Mouse (Mus musculus) ZHBTc4 (cell line): ENCODE results near the gene Iqgap2.

Experiments used
- DNase-seq: peaks from one replicate; pipeline ENCODE4 v3.0.0-alpha.2; 2011; ENCODE audit warnings: low read depth, low spot score

Iqgap2 gene

DNA sequence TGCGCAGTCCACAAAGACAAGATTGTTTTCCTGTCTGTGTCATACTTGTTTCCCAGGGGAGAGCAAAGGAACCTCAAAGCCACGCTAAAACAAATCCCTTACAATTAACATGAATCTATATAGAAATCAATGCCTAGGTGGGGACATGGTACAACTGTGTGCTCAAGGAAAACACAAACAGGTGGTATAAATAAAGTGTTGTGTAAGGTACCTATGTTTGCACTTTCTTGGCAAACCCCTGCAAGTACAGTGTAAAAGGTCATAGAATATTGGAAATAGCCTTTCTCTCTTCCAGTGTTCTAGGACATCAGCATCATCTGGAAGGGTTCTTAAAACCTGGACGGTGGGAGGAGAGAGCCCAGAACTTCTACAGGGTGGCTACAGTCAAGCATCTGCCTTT is 7.3 kb downstream of the Iqgap2 start:
- no peak for DNase-seq

DNA sequence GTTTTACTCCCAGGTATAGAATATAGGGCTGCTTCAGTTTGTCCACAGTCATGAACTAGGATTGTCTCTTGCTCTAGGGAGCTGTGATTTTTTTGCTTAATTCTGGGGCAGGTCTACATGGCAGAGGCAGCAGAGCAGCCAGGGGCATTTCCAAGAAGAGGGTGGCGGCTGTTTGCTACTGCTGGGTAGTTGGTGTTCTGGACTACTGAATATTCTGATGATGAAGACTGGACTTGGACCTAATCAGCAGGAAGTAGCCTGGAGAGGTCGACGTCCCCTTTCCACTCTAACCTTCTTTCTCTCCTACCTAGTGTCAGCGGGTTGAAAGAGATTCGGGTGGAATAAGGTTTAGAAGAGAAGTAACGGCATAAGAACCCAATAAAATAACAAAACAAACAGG is 9.7 kb downstream of the Iqgap2 start:
- DNase-seq, result no peak

DNA sequence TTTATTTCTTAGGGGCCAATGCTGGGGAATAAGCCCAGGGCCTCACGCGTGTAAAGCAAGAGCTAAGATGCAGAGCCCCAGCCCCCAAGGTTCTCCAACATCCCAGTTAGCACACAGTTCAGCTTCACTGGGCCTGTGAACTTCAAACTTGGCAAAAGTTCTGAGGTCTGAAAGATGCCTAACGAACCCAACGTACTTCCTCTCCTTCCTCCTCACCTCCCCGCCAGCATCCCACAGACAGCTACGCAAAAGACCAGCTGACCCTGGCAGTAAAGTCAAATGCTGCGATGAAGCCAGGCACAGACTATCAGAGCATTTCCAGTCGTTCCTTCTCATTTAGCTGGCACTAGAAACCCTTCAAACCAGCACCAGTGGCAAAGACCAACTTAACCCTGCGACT is 10.3 kb downstream of the Iqgap2 start:
- DNase-seq, result no peak

DNA sequence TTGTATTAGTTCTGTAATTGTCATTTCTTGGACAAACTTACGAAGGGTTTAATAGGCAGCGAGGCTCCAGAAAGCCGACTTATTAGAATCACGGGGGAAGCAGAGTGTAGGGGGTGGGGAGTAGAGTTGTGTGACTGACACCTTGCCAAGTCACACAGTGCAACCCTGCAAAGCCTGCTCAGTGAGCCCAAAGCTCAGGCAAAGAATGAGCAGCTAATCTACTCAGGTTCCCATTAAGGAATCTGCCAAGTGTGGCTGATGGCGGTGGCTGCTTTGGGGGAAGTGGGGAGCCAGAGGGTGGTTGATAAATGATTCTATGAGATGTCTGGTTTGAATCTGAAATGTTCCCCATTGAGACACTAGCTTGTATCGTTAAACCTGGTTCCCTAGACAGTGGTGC is 11.1 kb downstream of the Iqgap2 start:
- no peak for DNase-seq

DNA sequence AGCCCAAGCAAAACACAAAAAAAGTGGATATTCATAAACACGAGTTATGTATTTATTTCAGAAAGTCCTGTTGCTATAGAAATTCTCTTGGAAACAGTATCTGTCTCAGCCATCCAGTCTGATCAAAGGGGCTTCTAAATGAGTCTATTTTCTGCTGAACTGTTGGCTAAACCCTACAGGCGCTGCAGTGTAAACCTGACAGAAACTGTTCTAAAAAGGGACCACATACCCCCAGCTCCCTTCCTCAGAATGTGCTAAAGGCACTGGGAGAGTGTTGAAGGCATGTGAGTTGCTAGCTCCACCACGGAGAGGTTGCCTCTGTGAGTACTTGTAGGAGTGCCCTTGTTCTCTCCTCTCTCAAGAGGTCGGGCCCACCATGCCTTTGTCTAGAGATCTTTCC is 19.7 kb downstream of the Iqgap2 start:
- DNase-seq, result peak; percentile 21

DNA sequence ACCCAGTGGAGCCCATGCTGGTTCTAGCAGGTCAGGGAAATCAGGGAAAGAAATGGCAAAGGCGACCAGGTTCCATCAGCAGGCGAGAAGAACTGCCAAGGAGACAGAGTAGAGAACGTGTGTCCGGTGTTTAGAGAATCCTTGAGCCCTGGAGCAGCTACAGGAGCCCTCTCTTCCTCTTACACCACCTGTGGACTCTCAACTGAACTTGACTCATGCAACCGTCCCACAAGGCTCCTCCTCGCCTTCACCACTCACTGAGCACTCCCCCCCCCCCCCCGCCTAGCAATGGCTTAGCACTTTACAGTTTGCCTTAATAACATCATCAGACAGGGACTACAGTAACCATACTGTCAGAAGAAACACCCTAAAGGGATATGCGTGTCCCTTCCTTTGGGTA is 21.1 kb downstream of the Iqgap2 start:
- DNase-seq, result no peak

DNA sequence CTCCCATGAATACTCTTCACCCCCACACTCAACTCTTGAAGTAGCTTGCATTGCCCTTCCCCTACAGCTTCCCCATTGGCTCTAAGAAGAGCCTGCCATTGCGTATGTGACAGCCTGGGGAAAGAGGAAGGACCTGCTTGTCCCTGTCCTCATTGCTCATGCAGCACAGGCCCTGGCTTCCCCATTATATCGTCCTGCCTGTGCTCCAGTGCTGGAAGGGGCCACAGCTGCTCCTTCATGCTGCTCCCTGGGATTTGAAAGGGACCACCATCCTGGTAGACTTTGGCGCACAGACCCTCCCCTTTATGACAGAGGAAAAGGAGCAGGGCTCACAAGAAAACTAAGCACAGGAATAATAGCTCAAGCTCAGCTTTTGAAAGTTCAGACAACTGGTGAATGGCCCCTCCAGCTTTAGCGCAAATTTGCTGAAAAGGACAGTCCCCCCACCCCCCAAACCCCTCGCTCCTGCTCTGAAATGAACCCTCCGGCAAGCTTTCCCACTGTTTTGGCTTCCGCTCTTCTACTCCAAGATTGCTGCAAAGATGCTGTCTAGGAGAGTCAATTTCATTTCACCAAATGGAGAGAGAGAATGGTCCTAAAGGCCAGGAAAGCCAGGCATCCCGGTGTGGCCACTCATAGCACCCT is 22.7 kb downstream of the Iqgap2 start:
- no peak for DNase-seq

DNA sequence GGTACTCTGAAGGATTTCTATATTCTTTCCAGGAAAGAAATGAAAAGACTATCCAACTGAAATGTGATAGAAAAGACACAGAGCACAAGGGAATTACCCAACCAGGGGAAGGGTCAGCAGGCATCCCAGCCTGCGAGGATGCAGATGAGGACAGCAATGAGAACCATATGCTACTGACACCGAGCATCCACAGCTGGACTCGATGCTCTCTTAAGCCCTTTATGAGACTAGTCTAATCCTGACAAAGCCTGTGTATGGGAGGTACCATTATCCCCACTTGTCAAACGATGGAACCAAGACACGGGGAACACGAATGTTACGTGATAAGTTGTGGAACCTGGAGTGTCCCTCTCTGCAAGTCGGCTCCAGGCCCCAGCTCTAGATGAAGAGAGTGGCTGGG is 29.5 kb downstream of the Iqgap2 start:
- DNase-seq, result no peak

DNA sequence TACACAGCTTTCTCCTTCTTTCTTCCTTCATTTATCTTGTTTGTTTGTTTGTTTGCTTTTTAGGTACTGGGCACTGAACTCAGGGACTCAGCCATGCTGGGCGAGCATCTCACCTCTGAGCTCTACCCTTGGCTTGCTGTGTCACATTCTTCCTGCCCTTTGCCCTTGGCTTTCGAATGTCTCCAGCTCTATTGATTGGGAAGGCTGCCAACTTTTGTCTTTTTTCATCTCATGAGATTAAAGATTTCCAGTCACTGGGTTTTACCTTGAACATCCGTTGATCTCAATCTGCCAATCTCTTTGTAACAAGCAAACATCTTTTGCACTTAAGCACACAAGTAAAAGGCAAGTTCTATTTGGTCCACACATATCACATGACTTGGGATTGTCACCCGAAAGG is 32.5 kb downstream of the Iqgap2 start:
- no peak for DNase-seq

DNA sequence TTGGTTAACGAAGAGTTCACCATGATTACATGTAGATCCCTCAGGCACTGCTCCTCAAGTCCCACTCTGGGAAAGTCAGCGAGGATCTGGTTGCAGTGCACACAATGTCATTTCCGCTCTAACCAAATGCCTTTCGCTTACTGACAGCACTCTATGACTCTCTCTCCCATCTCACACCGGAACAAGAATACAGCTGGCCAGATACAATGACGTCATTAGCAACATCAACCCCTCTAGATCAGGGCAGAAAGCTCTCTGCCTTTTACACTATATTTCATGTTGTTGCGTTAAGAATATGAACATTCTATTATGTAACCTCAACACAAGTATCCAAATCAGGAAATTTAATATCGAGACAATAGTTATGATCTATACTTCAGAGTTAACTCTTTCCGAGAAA is 32.9 kb downstream of the Iqgap2 start:
- no peak for DNase-seq

DNA sequence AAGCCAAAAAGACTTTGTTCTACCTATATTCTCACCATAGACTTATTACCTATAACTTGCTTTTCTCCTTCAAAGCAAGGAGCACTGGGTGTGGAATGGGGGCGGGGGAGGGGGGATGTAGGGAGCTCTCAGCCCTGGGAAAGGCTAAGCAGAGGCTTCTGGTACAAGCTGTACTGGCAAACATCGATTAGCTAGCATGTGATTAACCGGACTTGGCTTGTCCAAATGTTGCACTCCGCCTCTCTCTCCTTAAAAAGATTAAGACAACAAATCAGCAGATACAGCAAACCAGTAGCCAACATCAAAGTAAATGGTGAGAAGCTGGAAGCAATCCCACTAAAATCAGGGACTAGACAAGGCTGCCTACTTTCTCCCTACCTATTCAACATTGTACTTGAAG is 36.2 kb downstream of the Iqgap2 start:
- DNase-seq, result no peak

DNA sequence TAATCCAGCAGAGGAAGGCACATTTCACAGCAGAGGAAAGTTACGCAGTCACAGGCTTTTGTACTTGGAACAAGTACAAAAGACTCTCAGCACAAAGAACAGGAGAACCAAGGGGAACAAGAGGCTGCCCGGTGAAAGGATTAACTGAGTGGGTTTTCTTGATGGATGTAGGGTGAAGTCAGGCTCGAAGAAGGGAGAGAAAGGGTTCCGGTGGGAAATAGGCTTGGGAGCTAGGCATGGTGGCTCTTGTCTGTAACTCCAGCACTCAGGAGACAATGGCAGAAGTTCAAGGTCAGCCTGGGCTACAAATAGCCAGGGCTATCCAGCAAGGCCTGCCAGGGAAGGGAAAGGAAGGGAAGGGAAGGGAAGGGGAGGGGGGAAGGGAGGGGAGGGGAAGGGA is 40.1 kb downstream of the Iqgap2 start:
- peak; percentile 64 for DNase-seq

DNA sequence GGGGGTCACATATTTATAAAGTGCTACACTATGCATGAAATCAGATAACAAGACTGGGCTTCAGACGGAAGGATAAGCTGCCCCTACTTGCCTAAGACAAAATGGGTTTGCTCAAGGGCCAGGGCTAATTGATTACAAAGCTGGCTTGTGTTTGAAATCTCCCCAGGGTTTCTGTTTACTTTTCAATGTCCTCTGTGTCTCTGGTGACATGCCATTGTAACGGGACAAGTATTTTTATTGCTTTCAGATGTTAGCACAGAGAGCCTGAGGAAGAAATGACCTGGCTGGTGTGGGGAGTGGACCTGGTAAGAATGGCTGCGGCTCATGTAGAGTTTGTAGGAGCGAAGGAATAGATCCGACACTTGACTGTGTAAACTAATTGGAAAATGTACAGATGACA is 41.3 kb downstream of the Iqgap2 start:
- no peak for DNase-seq

DNA sequence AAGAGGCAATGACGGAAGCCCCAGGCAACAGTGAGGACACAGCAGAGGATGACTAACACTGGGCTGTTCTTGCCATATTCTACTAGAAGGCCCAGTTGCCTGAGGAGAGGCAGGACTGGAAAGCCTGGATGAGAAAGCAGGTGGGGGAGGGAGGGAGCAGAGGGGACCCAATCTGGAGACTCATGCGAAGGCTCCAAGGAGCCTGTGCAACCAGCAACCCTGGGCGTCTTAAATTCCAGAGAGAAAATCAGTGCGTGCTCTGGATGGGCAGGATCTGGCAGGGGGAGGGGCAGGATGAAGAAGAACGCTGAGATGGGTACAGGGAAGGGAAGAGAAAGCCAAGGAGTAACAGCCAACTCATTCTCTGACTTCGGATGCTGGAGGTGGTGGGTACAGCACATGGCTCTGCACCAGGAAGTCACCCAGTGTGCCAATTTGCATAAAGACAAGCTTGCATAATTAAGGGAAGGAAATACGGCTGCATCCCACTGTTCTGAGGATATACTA is 42.2 kb downstream of the Iqgap2 start:
- no peak for DNase-seq

DNA sequence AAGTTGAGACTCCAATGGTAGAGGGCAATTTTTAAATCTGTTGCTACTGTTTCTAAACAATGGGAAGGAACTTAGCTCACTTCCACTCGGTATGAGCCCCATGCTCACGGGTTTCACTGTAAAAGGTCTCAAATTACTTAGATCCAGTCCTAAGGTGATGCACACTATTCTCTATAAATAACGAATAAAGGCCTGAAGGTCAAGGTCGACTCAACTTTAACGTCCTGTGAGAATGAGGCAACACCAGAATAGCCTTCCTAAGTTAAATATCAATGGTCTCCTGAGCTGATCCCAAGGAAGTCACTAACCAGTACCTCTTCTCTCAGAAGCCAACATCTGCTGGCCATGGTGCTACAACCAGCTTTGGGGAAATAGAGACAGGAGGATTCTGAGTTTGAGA is 45.4 kb downstream of the Iqgap2 start:
- DNase-seq, result peak; percentile 25

DNA sequence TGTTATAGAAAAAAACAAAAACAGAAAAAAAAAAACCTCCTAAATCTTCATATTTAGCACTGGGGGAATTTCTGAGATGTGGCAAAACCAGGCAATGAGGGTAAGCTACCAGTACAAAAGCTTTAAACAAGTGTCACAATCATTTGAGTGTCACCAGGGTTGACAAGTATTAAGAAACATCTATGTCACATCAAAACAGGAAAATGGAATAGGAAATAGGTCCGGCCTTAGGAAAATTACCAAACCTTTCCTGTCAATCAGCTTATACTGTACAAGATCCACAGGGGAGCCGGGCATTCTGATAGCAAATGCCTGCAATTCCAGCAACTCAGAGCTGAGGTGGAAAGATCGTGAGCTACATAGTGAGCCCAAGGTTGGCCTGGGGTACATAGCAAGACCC is 46.8 kb downstream of the Iqgap2 start:
- no peak for DNase-seq

DNA sequence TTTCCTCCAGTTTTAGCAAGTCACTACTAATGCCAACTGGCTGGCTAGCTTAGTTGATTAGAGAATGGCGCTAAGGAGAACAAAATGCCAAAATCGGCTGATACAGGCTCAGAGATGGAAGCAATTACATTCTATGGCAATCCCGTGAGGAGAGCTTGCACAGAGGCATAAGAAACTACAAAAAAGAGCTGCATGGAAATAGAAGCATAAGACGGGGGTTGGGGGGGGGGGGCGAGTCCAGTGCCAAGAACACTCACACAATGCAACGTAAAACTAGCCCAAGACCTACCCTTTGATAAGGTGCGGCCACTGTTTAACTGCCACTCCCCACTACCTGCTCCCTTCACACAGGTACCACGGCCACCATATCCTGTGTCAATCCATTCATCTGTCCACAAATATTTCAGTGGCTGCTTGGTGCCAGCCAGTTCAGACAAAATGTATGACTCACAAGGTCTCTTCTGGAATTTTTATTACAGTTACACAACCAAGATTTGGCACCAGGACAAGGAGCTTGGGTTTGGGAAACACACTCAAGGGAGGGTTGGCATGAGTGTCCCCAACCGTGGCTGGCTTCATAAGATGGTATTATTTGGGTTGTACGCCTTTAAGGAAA is 48.2 kb downstream of the Iqgap2 start:
- no peak for DNase-seq

DNA sequence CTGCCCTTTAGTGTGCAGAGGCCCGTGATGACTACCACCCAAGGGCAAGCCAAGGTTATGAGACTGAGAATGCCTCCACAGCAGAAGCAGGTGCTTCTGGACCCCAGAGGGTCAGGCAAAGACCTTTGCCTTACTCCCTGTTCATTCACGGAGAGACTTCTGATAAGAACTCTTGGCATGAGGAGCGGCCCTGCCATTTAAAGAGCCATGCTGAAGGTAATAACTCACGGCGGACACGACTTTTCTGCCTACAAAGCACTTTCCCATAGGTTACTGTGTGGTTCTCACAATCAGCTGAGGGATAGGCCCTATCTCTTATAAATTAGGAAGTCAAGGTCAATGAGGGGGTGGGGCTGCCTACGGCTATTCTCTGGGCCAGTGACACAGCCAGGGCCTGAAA is 48.9 kb downstream of the Iqgap2 start:
- DNase-seq, result no peak

DNA sequence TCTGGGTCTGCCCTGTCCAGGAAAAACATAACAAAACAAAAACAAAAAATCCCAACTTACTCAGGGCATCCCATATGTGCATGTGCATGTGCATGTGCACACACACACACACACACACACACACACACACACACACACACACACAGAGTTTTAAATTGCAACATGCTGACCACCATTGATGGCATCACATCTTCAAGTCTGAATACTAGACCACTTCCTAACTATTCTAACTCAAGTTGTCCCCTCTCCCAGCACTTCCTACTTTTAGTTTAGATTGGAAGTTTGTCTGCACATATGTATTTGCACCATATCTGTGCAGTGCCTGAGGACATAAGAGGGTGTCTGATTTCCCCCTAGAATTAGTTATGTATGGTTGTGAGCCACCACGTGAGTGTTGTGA is 49.8 kb downstream of the Iqgap2 start:
- DNase-seq, result no peak

DNA sequence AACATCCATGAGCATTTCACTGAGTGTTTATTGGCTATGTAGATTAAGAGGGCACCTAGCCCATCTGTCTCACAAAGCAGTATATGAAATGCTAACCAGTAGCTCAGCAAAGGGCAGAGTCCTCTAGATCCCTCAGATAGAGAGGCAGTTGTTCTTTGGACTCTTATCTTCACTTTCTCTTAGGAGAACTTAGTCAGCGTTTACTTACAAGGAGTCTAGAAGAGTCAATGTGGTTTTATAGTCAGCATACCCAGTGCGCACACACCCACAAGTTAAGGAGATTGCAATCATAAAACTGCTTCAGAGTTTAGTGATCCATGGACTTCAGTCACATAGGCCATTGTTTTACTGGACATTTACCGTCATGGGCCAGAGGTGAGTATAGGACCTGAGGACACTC is 54.8 kb downstream of the Iqgap2 start:
- no peak for DNase-seq

DNA sequence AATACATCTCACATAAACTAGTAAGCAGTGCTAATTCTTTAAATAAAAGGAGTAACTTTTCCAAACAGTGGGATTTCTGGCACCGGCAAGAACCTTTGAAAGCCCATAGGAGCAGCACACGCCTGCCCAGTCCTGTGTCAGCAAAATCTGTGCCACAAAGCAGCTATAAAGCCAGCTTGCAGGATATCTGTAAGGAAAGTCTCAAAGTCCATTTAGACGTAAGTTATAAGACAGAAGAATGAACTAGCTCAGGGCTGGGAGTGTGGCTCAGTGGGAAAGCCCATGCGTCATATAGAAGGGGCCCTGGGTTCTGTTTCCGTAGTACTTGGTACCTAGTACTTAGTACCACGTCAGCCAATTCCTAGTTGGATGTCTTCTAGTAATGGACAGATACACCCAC is 58.2 kb downstream of the Iqgap2 start:
- DNase-seq, result no peak

DNA sequence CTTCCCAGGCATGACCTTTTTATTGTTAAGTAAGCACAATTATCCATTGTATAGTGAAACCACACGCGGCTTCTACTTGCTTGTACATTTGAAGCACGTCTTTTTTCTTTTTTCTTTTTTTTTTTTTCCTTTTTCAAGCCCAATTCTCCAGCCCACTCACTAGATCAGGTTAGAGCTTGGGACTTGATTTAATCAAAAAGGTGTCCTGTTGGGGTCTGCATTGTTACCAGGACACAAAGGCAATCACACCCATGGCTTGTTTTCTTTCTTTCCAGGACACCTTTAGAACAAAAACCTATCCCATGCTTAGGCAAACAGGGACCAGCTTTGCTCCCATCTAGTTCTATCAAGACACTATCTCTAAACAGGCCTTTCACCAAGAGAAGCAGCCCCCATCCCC is 59.0 kb downstream of the Iqgap2 start:
- no peak for DNase-seq

DNA sequence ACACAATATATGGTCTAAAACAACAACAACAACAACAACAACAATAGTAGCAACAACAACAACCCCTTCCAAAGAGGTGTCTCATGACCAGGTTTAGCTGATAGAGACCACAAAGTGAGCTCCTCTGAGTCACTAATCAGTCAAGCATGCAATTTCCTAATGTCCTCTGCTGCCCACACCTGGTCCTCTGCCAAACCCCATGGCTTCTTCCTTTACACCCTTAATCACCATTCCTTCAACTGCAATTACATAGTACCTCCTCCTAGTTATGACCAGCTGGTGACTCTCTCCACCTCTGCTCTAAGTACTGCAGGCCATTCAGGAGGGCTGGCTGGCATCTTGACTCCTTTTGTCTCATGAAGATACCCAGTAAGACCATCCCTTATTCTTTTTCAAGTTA is 60.0 kb downstream of the Iqgap2 start:
- DNase-seq, result no peak
